Mouse (Mus musculus) hindbrain, embryonic 13.5 days (tissue): ENCODE measurements at regions not wholly inside any gene's neighbourhood (a gene's known extent, or its start where the extent isn't known, plus 50 kb on each side); places are given as distances from the start of the nearest gene placed in this dataset.

Experiments used
- ATAC-seq: fragments of 200-750 bp; cut with Nextera tagmentation; 2 replicates; pipeline ENCODE4 v1.8.0; 2017; ENCODE audit warnings: moderate TSS enrichment; ENCODE audit not compliant: low FRiP score
- H3K27ac ChIP-seq: fragments of 300-500 bp; sonication (generic); 2 replicates; pipeline ENCODE4 v1.5.1; 2015; ENCODE audit warnings: inconsistent platforms, mild to moderate bottlenecking, moderate library complexity
- H3K27me3 ChIP-seq: fragments of 300-500 bp; sonication (generic); 2 replicates; pipeline ENCODE4 v1.6.1; 2015; ENCODE audit warnings: mild to moderate bottlenecking, inconsistent platforms
- H3K36me3 ChIP-seq: fragments of 300-500 bp; sonication (generic); 2 replicates; pipeline ENCODE4 v1.6.1; 2015; ENCODE audit warnings: mild to moderate bottlenecking, inconsistent platforms
- H3K4me1 ChIP-seq: fragments of 300-500 bp; sonication (generic); replicated peaks from 2 replicates; pipeline ENCODE4 v1.6.1; 2015; ENCODE audit warnings: inconsistent platforms
- H3K4me2 ChIP-seq: fragments of 300-500 bp; sonication (generic); 2 replicates; pipeline ENCODE4 v1.6.1; 2015; ENCODE audit warnings: inconsistent platforms, mild to moderate bottlenecking, moderate library complexity
- H3K4me3 ChIP-seq: fragments of 300-500 bp; sonication (generic); 2 replicates; pipeline ENCODE4 v1.5.1; 2015; ENCODE audit warnings: mild to moderate bottlenecking, inconsistent platforms
- H3K9ac ChIP-seq: fragments of 300-500 bp; sonication (generic); 2 replicates; pipeline ENCODE4 v1.6.1; 2015; ENCODE audit warnings: mild to moderate bottlenecking, inconsistent platforms
- H3K9me3 ChIP-seq: fragments of 300-500 bp; sonication (generic); 2 replicates; pipeline ENCODE4 v1.6.1; 2016; ENCODE audit warnings: inconsistent platforms
- WGBS: fragments of 180-500 bp; shearing (Covaris S2); methylation state at CpG from one replicate; pipeline ENCODE4 v1.1.7; 2015; 5-methylcytosine and 5-hydroxymethylcytosine counted together

DNA sequence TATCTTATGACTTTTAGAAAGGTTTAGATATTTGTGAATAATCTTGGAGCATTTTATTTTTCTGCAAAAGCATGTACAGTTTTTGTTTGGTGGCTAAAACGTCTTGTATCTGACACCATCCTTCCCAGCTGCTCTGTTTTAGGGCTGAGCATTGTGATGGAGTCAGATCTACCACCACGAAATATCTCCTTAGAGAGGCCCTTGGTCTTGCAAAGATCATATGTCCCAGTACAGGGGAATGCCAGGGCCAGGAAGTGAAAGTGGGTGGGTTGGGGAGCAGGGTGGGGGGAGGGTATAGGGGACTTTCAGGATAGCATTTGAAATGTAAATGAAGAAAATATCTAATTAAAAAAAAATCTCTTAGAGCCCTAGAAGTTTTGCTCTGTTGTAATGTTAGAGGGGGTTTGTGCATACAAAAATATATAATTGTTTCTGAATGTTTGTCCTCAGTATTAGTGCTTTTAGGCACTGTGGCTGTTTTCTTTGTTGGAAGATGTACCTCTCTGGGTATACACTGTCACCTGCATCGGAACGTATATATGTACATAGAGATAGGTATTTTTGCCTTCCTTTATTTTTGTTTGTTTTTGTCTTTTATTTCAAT lies 211.4 kb downstream of the Otol1 start:
- ATAC-seq: no peak
- H3K27me3 ChIP-seq: no peaks in the 10 kb centered on the region

DNA sequence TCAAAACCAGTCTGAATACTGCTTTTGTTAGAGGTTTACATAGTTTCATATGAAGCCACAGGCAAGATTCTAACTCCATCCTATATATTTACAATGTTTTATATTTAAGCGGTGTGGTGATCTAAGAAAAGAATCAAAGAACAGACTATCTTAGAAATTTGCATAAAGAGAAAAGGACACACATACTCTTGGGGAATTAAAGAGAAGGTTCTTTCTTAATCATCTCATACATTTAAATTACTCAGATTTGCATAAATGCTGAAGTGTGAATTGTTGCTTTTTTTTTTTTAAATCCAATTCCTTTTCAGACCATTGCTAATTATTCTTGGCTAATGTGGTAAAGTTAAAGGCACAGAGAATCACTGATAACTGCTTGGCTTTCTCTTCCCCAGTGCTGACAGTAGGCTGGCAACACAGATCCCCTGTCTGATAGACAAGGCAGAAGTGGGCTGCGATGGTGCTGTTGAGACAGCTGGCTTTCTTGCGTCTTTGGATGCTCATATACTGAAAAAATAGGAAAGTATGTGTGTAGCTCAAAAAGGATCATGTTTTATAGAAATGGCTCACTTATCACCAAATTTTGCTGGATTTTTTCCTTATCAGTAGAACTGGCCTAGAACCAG lies 216.1 kb downstream of the Otol1 start:
- H3K27me3 ChIP-seq: no peaks in the 10 kb centered on the region
- H3K4me2 ChIP-seq: no peak overlapping the region
- H3K36me3 ChIP-seq: no peaks in the 10 kb centered on the region
- H3K9me3 ChIP-seq: no peaks in the 10 kb centered on the region
- H3K4me3 ChIP-seq: no peak overlapping the region
- 56% methylated on average over 3 of the region's 3 CpGs for WGBS
- no peak; the same call in 1 of the 2 replicates for ATAC-seq
- peaks cover 3% of the 10 kb centered on the region; the same call in 1 of the 2 replicates for H3K4me1 ChIP-seq
- H3K27ac ChIP-seq: no peak overlapping the region
- no peak overlapping the region for H3K9ac ChIP-seq

More for the DNA sequence above, 211.4 kb downstream of the Otol1 start:
- Histone ChIP-seq H3K9me3 (no peaks in the 10 kb centered on the region), H3K36me3 (no peaks in the 10 kb centered on the region), H3K4me3 (no peak overlapping the region), H3K27ac (no peak overlapping the region), H3K4me1 (peaks cover 8% of the 10 kb centered on the region; the same call in 1 of the 2 replicates), H3K4me2 (no peak overlapping the region), H3K9ac (no peak overlapping the region)
- WGBS: 88% methylated on average over 4 of the region's 4 CpGs

DNA sequence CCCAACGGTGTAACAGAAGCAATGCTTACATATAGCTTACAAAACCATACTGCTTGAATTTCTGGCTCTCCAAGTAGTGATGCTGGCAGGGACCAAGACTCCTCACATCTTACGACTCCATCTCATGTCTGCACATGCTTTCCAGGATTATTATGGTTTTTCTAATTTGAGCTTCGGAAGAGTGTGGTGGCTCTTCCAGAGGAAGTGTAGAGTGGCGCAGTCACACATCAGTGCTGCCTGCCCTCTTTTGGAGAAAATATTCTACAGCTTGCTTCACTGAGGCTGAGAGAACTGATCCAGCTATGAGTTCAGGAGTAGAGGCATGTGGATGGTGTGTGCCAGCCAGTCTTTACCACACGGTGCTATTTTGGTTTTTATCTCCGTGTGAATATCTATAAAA lies 217.4 kb downstream of the Otol1 start:
- no peak for ATAC-seq
- no peak overlapping the region for H3K4me3 ChIP-seq
- no peaks in the 10 kb centered on the region for H3K9me3 ChIP-seq

DNA sequence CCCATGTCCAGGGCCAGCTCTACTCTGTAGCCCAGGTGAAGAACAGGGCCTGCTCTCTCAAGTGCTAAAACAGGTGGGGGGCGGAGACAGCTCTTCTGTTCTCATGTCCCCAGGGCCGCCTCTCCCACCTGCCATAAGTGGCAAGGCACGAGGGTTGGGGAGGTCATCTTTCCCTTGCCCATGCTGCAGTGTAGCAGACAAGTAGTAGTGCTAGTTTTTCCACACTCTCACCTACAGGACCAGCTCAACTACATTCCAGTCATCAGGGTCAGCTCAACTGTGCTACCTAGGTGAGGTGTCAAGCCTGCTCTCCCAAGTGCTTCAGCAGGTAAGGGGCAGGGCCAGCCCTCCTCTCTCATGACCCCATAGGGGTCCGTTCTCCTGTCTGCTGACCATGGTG lies 219.8 kb downstream of the Otol1 start:
- H3K27ac ChIP-seq: no peak overlapping the region
- 92% methylated on average over 4 of the region's 4 CpGs for WGBS
- no peak for ATAC-seq
- H3K9ac ChIP-seq: no peak overlapping the region
- H3K36me3 ChIP-seq: no peaks in the 10 kb centered on the region
- H3K4me3 ChIP-seq: no peak overlapping the region
- H3K27me3 ChIP-seq: no peaks in the 10 kb centered on the region
- no peaks in the 10 kb centered on the region for H3K9me3 ChIP-seq
- peaks cover 3% of the 10 kb centered on the region; the same call in 1 of the 2 replicates for H3K4me1 ChIP-seq
- no peak overlapping the region for H3K4me2 ChIP-seq

More for the DNA sequence above, 217.4 kb downstream of the Otol1 start:
- H3K4me1 ChIP-seq: peaks cover 3% of the 10 kb centered on the region; the same call in 1 of the 2 replicates
- no peak overlapping the region for H3K9ac ChIP-seq
- WGBS: 96% methylated on average over 6 of the region's 6 CpGs
- no peaks in the 10 kb centered on the region for H3K27me3 ChIP-seq
- H3K27ac ChIP-seq: no peak overlapping the region
- no peak overlapping the region for H3K4me2 ChIP-seq
- H3K36me3 ChIP-seq: no peaks in the 10 kb centered on the region

DNA sequence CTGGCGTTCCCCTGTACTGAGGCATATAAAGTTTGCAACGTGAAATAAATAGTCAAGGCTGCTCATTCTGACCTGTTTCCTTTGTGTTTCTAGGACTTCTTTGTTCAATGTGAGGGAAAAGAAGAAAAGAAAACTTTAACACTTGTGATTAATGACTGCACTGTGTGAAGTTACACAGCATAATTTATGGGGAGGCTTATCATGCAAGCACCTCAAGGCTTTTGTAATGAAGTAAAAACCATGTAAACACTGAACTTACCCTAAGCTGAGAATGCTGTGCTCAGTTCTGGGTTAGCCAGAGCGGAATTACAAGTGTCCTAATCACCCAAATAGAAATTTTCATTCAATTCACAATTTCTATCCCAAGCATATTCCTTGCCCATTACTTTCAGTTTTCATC lies 241.2 kb downstream of the Otol1 start:
- ATAC-seq: no peak
- Histone ChIP-seq H3K9me3 (no peaks in the 10 kb centered on the region), H3K27ac (no peak overlapping the region), H3K27me3 (no peaks in the 10 kb centered on the region), H3K4me3 (no peak overlapping the region), H3K4me2 (no peak overlapping the region), H3K4me1 (no peaks in the 10 kb centered on the region), H3K9ac (no peak overlapping the region), H3K36me3 (no peaks in the 10 kb centered on the region)
- WGBS: 22% methylated on average over 3 of the region's 3 CpGs

DNA sequence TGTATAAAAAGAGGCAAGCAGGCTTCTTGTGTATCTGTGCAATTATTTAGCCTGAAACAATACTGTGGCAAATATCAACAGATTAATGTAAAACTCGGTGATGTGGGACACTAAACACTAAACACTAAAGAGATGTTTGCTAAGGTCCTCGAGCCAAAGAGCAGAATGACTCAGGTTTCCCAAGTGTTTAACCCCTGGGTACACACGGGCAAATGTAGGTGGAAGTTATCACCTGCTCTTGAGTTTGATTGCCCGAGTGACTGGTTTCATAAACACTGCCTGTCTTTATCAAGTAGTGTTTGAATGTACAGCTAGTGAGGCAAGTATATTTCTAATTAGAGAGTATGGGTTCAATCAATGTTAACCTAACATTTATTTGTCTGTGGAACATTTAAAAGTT lies 242.5 kb downstream of the Otol1 start:
- H3K36me3 ChIP-seq: no peaks in the 10 kb centered on the region
- no peak for ATAC-seq
- no peak overlapping the region for H3K4me2 ChIP-seq
- H3K27me3 ChIP-seq: no peaks in the 10 kb centered on the region
- no peak overlapping the region for H3K27ac ChIP-seq
- no peak overlapping the region for H3K9ac ChIP-seq
- WGBS: 83% methylated on average over 4 of the region's 4 CpGs
- no peaks in the 10 kb centered on the region for H3K9me3 ChIP-seq
- H3K4me3 ChIP-seq: no peak overlapping the region
- H3K4me1 ChIP-seq: no peaks in the 10 kb centered on the region

DNA sequence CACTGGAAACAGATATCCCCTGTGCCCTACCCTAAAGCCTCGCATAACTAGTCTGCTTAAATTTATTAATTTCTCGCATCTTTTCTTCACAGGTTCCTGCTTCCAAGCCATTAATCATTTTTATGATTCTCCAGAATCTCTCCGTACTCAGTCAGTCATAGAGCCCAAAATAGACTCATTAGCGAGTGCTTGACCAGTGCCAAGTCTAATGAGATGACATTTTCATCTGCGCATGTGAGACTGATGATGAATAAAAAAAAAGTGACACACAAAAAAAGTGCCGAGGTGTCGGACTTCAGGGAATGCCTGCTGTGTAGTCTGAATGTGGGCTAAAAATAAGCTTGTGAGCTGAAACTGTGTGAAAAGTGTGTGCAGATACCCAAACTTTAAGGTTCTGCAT lies 243.3 kb downstream of the Otol1 start:
- no peaks in the 10 kb centered on the region for H3K4me1 ChIP-seq
- ATAC-seq: no peak
- H3K9ac ChIP-seq: no peak overlapping the region
- WGBS: 68% methylated on average over 7 of the region's 7 CpGs
- H3K36me3 ChIP-seq: no peaks in the 10 kb centered on the region
- no peaks in the 10 kb centered on the region for H3K9me3 ChIP-seq
- H3K27ac ChIP-seq: no peak overlapping the region
- H3K4me2 ChIP-seq: no peak overlapping the region
- H3K4me3 ChIP-seq: no peak overlapping the region
- no peaks in the 10 kb centered on the region for H3K27me3 ChIP-seq

DNA sequence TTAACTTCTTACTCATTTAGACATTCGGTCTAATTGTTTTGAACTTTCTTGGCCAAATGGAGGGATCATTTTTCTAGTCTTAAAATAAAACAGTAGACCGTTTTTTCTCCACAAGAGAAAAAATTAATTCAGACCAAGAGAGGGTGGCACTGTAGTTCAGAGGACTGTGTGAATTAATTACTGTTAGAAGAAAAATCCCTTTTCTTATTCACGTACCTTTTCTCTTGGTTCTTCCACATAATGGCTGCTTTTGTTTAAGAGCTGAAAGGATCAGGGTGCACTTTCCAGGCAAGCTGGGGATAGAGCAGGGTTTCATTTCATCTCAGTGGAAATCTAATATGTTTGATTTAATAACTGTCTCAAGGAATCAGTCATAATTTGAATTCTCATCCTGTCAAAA lies 255.9 kb downstream of the Otol1 start:
- no peak overlapping the region for H3K27ac ChIP-seq
- H3K4me3 ChIP-seq: no peak overlapping the region
- H3K27me3 ChIP-seq: no peaks in the 10 kb centered on the region
- ATAC-seq: no peak
- no peaks in the 10 kb centered on the region for H3K4me1 ChIP-seq
- no peaks in the 10 kb centered on the region for H3K9me3 ChIP-seq
- no peak overlapping the region for H3K4me2 ChIP-seq
- no peaks in the 10 kb centered on the region for H3K36me3 ChIP-seq
- WGBS: 41% methylated on average over 3 of the region's 3 CpGs
- H3K9ac ChIP-seq: no peak overlapping the region

DNA sequence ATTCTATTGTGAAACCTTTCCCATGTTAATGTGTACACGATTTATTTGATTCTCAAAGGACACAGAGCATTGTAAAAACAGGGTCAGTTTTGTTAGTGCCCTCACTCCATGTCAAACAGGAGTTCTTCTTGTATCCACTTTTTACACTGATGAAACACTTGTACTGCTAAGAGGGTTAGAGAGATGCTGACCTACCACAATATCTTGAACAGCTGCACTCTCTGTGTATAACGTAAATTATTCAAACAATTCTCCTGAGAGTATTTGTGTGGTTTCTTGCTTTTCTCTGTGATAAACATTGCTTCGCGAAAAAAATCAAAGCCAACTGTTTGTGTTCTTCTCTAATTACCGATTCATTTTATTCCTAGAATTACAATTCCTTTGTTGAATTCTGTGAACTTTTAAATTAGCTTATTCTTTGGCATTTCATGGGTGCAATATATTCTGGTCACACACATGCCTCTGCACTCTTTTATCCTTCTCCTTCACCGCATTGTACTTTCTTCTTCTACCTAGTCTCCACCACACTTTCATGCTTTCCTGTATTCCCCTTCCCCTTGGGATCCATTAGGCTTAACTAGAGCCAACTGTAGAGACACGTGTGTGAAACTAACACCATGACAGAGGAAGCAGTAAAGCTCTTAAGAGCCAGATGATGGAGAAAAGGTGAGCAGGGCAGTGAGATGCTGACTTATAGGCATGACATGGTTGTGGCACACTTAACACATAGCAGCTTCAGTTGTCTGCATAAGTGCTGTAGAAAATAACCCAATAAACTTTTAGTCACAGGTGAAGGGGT lies 281.4 kb downstream of the Otol1 start:
- 0 out of 2 replicates have a peak, but pooled peaks have one; percentile 36 for ATAC-seq
- no peaks in the 10 kb centered on the region for H3K4me1 ChIP-seq

DNA sequence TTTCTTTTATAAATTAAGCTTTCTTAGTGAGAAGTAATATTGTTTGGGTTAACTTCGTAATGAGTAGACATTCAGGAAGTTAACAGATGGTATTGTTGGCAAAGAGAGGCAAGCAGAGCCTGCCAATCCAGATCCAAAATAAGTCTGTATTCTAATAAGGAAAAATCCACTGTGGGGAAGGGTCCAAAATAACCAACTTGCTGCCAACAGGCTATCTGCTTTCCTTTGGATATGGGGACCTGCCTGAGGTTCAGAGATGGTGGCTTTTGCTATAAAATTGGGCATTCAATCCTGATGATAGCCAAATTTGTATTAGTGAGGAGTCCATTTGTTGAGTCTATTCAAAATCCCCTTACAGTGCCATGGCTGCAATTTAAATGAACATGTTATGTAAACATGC lies 300.1 kb downstream of the Otol1 start:
- no peaks in the 10 kb centered on the region for H3K36me3 ChIP-seq
- no peak overlapping the region for H3K4me3 ChIP-seq
- ATAC-seq: no peak
- H3K27me3 ChIP-seq: no peaks in the 10 kb centered on the region
- no peak overlapping the region for H3K9ac ChIP-seq
- no peaks in the 10 kb centered on the region for H3K9me3 ChIP-seq
- no peaks in the 10 kb centered on the region for H3K4me1 ChIP-seq
- no peak overlapping the region for H3K27ac ChIP-seq
- 84% methylated on average over 1 of the region's 1 CpGs for WGBS
- no peak overlapping the region for H3K4me2 ChIP-seq

More for the DNA sequence above, 281.4 kb downstream of the Otol1 start:
- Histone ChIP-seq H3K4me2 (no peak overlapping the region), H3K36me3 (no peaks in the 10 kb centered on the region), H3K9me3 (no peaks in the 10 kb centered on the region), H3K9ac (no peak overlapping the region), H3K4me3 (no peak overlapping the region), H3K27ac (no peak overlapping the region), H3K27me3 (no peaks in the 10 kb centered on the region)
- WGBS: 47% methylated on average over 7 of the region's 7 CpGs

DNA sequence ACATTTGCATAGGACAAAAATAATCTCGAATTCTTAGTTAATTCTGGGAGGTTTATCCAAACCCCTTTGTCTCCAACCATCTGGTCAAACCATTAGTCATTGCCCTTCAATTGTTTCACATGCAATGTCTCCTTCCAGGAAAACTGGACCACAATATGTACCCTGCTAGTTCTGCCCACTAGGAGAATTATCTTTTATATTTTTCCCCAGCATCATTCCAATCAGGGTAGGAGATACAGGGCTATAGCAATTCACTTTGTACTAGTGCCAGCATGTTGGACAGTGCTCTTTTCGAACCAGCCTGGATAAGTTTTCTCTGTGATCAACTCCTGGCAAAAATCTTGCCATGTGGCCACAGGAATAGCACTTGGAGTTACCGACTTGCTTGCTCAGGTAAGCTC lies 300.6 kb downstream of the Otol1 start:
- H3K27me3 ChIP-seq: no peaks in the 10 kb centered on the region
- H3K36me3 ChIP-seq: no peaks in the 10 kb centered on the region
- WGBS: 86% methylated on average over 3 of the region's 3 CpGs
- ATAC-seq: no peak
- no peak overlapping the region for H3K4me3 ChIP-seq
- H3K27ac ChIP-seq: no peak overlapping the region
- H3K4me2 ChIP-seq: no peak overlapping the region
- no peaks in the 10 kb centered on the region for H3K4me1 ChIP-seq
- no peak overlapping the region for H3K9ac ChIP-seq
- H3K9me3 ChIP-seq: no peaks in the 10 kb centered on the region

DNA sequence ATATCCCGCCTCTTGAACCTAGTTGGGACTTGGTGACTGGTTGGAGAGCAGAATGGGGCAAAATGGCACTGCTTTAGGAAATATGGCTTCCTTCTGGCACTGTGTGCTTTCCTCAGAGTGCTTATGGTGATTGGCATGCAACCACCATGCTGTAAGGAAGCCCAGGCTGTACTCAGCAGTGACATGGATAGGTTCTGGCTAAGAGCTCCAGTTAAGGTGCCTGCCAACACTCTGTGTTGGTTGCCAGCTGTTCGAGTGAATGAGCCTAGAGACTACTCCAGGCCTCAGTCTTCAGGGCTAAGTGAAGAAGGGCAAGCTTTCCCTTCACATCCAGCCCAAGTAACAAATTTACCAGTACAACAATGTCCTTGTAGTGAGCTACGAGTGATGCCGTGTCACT lies 301.9 kb downstream of the Otol1 start:
- Histone ChIP-seq H3K9me3 (no peaks in the 10 kb centered on the region), H3K27ac (no peak overlapping the region), H3K9ac (no peak overlapping the region), H3K36me3 (no peaks in the 10 kb centered on the region), H3K4me2 (no peak overlapping the region), H3K27me3 (no peaks in the 10 kb centered on the region), H3K4me3 (no peak overlapping the region), H3K4me1 (no peaks in the 10 kb centered on the region; the same call in 1 of the 2 replicates)
- no peak for ATAC-seq
- 85% methylated on average over 4 of the region's 4 CpGs for WGBS
